Mouse (Mus musculus) thymus, adult 2 months (tissue): Measurements from ENCODE around the gene Sipa1l2. TPM values are rescaled to one million over a fixed set of nuclear protein-coding genes. Genes with fewer than 3 reads are reported as not detected.
A peak's percentile ranks its signal among the peaks of the same experiment; 100 is the strongest.

ENCODE experiments used
- DNase-seq: peaks from one replicate; pipeline ENCODE4 v3.0.0; 2021
- H3K27ac ChIP-seq: fragments of 200-500 bp; 2 replicates; pipeline ENCODE4 v1.5.1; 2012; ENCODE audit warnings: low read length, control low read depth; ENCODE audit not compliant: control insufficient read depth, insufficient read depth
- H3K27me3 ChIP-seq: fragments of 200-500 bp; 2 replicates; pipeline ENCODE4 v1.6.1; 2012; ENCODE audit warnings: mild to moderate bottlenecking, low read length, moderate library complexity, mixed read lengths; ENCODE audit not compliant: control insufficient read depth, insufficient read depth
- H3K36me3 ChIP-seq: fragments of 200-500 bp; 2 replicates; pipeline ENCODE4 v1.6.1; 2012; ENCODE audit warnings: mild to moderate bottlenecking, low read length, moderate library complexity; ENCODE audit not compliant: control insufficient read depth, insufficient read depth
- H3K4me1 ChIP-seq: fragments of 200-500 bp; replicated peaks from 2 replicates; pipeline ENCODE4 v1.6.1; 2012; ENCODE audit warnings: low read length; ENCODE audit not compliant: control insufficient read depth, insufficient read depth
- H3K4me3 ChIP-seq: fragments of 200-500 bp; 2 replicates; pipeline ENCODE4 v1.5.1; 2012; ENCODE audit warnings: mild to moderate bottlenecking, low read length, control low read depth, moderate library complexity; ENCODE audit not compliant: control insufficient read depth, insufficient read depth
- CTCF ChIP-seq: fragments of 200-500 bp; IDR thresholded peaks from 2 replicates; pipeline ENCODE4 v1.5.1; 2012; ENCODE audit warnings: mild to moderate bottlenecking, control low read depth, low read length, moderate library complexity, borderline replicate concordance; ENCODE audit not compliant: control insufficient read depth, poor library complexity, insufficient read depth; ENCODE audit errors: extremely low read depth
- POLR2A ChIP-seq: fragments of 200-500 bp; IDR thresholded peaks from 2 replicates; pipeline ENCODE4 v1.6.1; 2012; ENCODE audit warnings: mild to moderate bottlenecking, low read length, control low read depth, moderate library complexity; ENCODE audit not compliant: control insufficient read depth, poor library complexity, insufficient read depth; ENCODE audit errors: extremely low read depth
- WGBS: fragments of 180-500 bp; shearing (Covaris S2); methylation state at CpG from one replicate; pipeline ENCODE4 v1.1.7; 2018; 5-methylcytosine and 5-hydroxymethylcytosine counted together
- polyA plus RNA-seq: library from polyadenylated mRNA; depleted of rRNA; stranded (reverse); fragments of >200 nt; gene quantifications from 2 replicates; pipeline ENCODE4 v1.2.3, GENCODE M21; 2012

Gene Sipa1l2
- polyA plus RNA-seq, 1 experiment, result 11.7 TPM

- Histone ChIP-seq H3K4me1 (peaks cover 21% of the 10 kb centered on the region), H3K4me3 (no peak overlapping the region), H3K36me3 (no peaks in the 10 kb centered on the region), H3K27ac (peak overlapping the region; percentile 87), H3K27me3 (no peaks in the 10 kb centered on the region)
- no peak for DNase-seq
- no peak for TF ChIP-seq CTCF
- no peak for TF ChIP-seq POLR2A
- 90% methylated on average over 6 of the region's 6 CpGs for WGBS
Observed at GRCm38 (mm10) chr8:125390506-125390895, 179.1 kb downstream of the Sipa1l2 start.

- H3K4me3 ChIP-seq, result no peak overlapping the region
- 95% methylated on average over 13 of the region's 13 CpGs for WGBS
- H3K36me3 ChIP-seq, result no peaks in the 10 kb centered on the region
- H3K4me1 ChIP-seq, result peaks cover 24% of the 10 kb centered on the region
- TF ChIP-seq POLR2A (no peak), CTCF (no peak)
- no peaks in the 10 kb centered on the region for H3K27me3 ChIP-seq
- DNase-seq, result no peak
- H3K27ac ChIP-seq, result no peak overlapping the region
Observed at GRCm38 (mm10) chr8:125389756-125390505, 179.7 kb downstream of the Sipa1l2 start.

- no peak overlapping the region for H3K27ac ChIP-seq
- H3K4me1 ChIP-seq, result peaks cover 24% of the 10 kb centered on the region
- 78% methylated on average over 5 of the region's 5 CpGs for WGBS
- H3K4me3 ChIP-seq, result no peak overlapping the region
- H3K36me3 ChIP-seq, result no peaks in the 10 kb centered on the region
- no peak for DNase-seq
- no peaks in the 10 kb centered on the region for H3K27me3 ChIP-seq
- TF ChIP-seq CTCF (no peak), POLR2A (no peak)
Observed at GRCm38 (mm10) chr8:125389280-125389679, 180.3 kb downstream of the Sipa1l2 start.

- no peak for TF ChIP-seq POLR2A
- TF ChIP-seq CTCF, result no peak
- no peaks in the 10 kb centered on the region for H3K36me3 ChIP-seq
- WGBS, result 41% methylated on average over 13 of the region's 13 CpGs
- no peaks in the 10 kb centered on the region for H3K27me3 ChIP-seq
- no peak overlapping the region for H3K4me3 ChIP-seq
- no peak for DNase-seq
- peaks cover 24% of the 10 kb centered on the region for H3K4me1 ChIP-seq
- H3K27ac ChIP-seq, result no peak overlapping the region
Observed at GRCm38 (mm10) chr8:125388404-125389180, 181.0 kb downstream of the Sipa1l2 start.

GRCm38 (mm10) chr8:125385519-125386150 lies 184.0 kb downstream of the Sipa1l2 start:
- peak; percentile 9 for DNase-seq
- TF ChIP-seq CTCF (no peak), POLR2A (no peak)
- H3K27me3 ChIP-seq, result no peaks in the 10 kb centered on the region
- no peak overlapping the region for H3K27ac ChIP-seq
- peaks cover 14% of the 10 kb centered on the region for H3K4me1 ChIP-seq
- 60% methylated on average over 6 of the region's 6 CpGs for WGBS
- no peaks in the 10 kb centered on the region for H3K36me3 ChIP-seq
- no peak overlapping the region for H3K4me3 ChIP-seq

GRCm38 (mm10) chr8:125384551-125385183 lies 184.9 kb downstream of the Sipa1l2 start:
- Histone ChIP-seq H3K27ac (no peak overlapping the region), H3K27me3 (no peaks in the 10 kb centered on the region), H3K36me3 (no peaks in the 10 kb centered on the region), H3K4me1 (peaks cover 8% of the 10 kb centered on the region; the same call in 1 of the 2 replicates), H3K4me3 (no peak overlapping the region)
- 88% methylated on average over 4 of the region's 4 CpGs for WGBS
- DNase-seq, result no peak
- TF ChIP-seq CTCF (no peak), POLR2A (no peak)
